Comparison of ENCODE assay signal across 10 mouse cellular contexts in the genomic region with DNA sequence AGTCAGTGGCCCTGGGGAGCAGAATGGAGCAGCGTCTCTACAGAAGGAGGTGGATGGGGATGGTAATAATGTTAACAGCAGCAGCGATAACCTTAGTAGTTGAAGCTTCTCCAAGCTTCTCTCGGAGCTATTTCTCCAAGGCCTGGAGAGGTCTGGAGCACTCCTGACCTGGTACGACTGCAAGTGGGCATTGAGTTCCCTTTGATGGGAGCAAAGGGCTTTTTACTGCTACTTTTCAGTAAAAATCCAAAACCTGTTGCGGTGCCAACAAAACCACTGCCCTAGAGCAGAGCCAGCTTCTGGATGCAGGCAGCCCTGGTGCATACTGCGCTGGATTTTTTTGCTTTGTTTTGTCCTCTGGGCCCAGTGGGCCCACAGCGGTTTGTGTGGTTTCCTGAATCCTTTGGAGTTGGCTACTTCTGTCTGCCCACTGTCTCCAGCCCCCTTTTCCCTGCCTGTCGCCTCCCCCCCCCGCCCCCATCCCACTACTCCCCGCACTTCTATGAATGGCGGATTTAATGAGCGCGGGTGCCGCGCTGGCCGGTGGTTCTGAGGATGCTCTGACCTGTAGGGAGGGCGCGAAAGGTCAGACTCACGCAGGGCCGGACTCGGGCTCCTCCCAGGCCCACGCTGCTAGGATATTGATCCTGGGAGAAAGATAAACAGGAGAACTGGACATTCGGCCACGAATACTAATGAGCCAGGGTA. TPM values are rescaled to one million over a fixed set of nuclear protein-coding genes. Genes with fewer than 3 reads are reported as not detected.
DNase-seq lines count a peak whose midpoint lies in the region; ATAC-seq and TF ChIP-seq lines count a peak whose summit lies in the region.
"Had no signal": no experiment of that assay in that cellular context is flagged by ENCODE, and none has a peak within 500 bp of the region (broad histone marks: within the 10 kb centered on the region; RNA-seq: fewer than 3 reads in every experiment).

No protein-coding gene starts in this region.

- 1% methylated on average over 24 of the region's 24 CpGs for WGBS in cerebellum, adult 2 months
- WGBS in hindbrain, embryonic 13.5 days = 1% methylated on average over 24 of the region's 24 CpGs
- 3% methylated on average over 22 of the region's 24 CpGs for WGBS in midbrain, embryonic 15.5 days

- DNase-seq in cerebellum, adult 2 months = peak; percentile 74 to 76
- peak; percentile 50 for DNase-seq in embryo, embryonic 10 days (ENCODE audit: low spot score)
- DNase-seq in right cerebral cortex, postnatal 10 days (ENCODE audit: low spot score in 2 of 2) = no peak
- no peak for DNase-seq in right cerebral cortex, postnatal 25 days
- DNase-seq in kidney, adult 8-10 months = no peak
- DNase-seq in right cerebral cortex, postnatal 36 days (ENCODE audit: low spot score in 2 of 2) = no peak

- H3K4me3 ChIP-seq in cerebellum, adult 2 months (replicated peaks; ENCODE audit: insufficient read depth, low read depth, low read length) = peak overlapping the region; percentile 97
- peak overlapping the region; percentile 23; the same call in 1 of the 2 replicates for H3K4me3 ChIP-seq in hindbrain, embryonic 13.5 days
- no peak overlapping the region for H3K4me3 ChIP-seq in midbrain, embryonic 15.5 days

- no peaks in the 10 kb centered on the region for H3K9me3 ChIP-seq in hindbrain, embryonic 13.5 days
- H3K9me3 ChIP-seq in midbrain, embryonic 15.5 days = no peaks in the 10 kb centered on the region

- peak overlapping the region; percentile 16 for H3K9ac ChIP-seq in hindbrain, embryonic 13.5 days
- 0 out of 2 replicates have a peak overlapping the region, but pooled peaks have one; percentile 1 for H3K9ac ChIP-seq in midbrain, embryonic 15.5 days

- TF ChIP-seq POLR2A in cerebellum, adult 2 months (IDR thresholded peaks at IDR 0.05; ENCODE audit: borderline replicate concordance, insufficient read depth, low read length) = 0 out of 2 replicates have a peak, but pooled peaks have one; percentile 19

- no peaks in the 10 kb centered on the region for H3K36me3 ChIP-seq in hindbrain, embryonic 13.5 days
- H3K36me3 ChIP-seq in midbrain, embryonic 15.5 days (replicated peaks) = no peaks in the 10 kb centered on the region

- TF ChIP-seq CTCF in cerebellum, adult 2 months (IDR thresholded peaks at IDR 0.05; ENCODE audit: borderline replicate concordance, insufficient read depth, low read depth, low read length) = no peak

- peak overlapping the region; percentile 100 for H3K27ac ChIP-seq in cerebellum, adult 2 months (ENCODE audit: insufficient read depth, low read length)
- peak overlapping the region; percentile 41 for H3K27ac ChIP-seq in hindbrain, embryonic 13.5 days
- H3K27ac ChIP-seq in midbrain, embryonic 15.5 days = peak overlapping the region; percentile 55; the same call in 1 of the 2 replicates

- H3K4me2 ChIP-seq in hindbrain, embryonic 13.5 days = peak overlapping the region; percentile 52
- H3K4me2 ChIP-seq in midbrain, embryonic 15.5 days = peak overlapping the region; percentile 45

- H3K4me1 ChIP-seq in cerebellum, adult 2 months (ENCODE audit: control insufficient read depth, insufficient read depth, low read length) = no peaks in the 10 kb centered on the region
- peaks cover 14% of the 10 kb centered on the region for H3K4me1 ChIP-seq in hindbrain, embryonic 13.5 days (replicated peaks)
- no peaks in the 10 kb centered on the region for H3K4me1 ChIP-seq in midbrain, embryonic 15.5 days

- H3K27me3 ChIP-seq in cerebellum, adult 2 months (ENCODE audit: control insufficient read depth, insufficient read depth, low read length) = no peaks in the 10 kb centered on the region
- H3K27me3 ChIP-seq in hindbrain, embryonic 13.5 days = peaks cover 84% of the 10 kb centered on the region
- peaks cover 59% of the 10 kb centered on the region for H3K27me3 ChIP-seq in midbrain, embryonic 15.5 days (replicated peaks)
- H3K27me3 ChIP-seq: Patski had no signal

- ATAC-seq in hindbrain, embryonic 13.5 days (ENCODE audit: low FRiP score) = no peak
- ATAC-seq in midbrain, embryonic 15.5 days (replicated peaks) = peak; percentile 35; the same call in 1 of the 2 replicates
- ATAC-seq: intestine, postnatal 0 days; Patski had no signal

RNA-seq across cellular contexts. Expression of gene Gm10837, which starts 5.4 kb away (rescaled TPM):
- 2.7 TPM in 2 replicates for polyA plus RNA-seq in cerebellum, adult 2 months (2012; rRNA removed)
- 0.41 and 0.74 TPM in 2 replicates for polyA plus RNA-seq in hindbrain, embryonic 13.5 days (2015; fragmentation: Nextera tagmentation; extraction: Ambion mirVana)
- 0.51 and 0.77 TPM in 2 replicates for polyA plus RNA-seq in midbrain, embryonic 15.5 days (2015; fragmentation: Nextera tagmentation; extraction: Ambion mirVana)
- polyA plus RNA-seq: intestine, postnatal 0 days; Patski had no signal

RNA-seq across cellular contexts. Expression of gene Zic2, which starts 9.8 kb away (rescaled TPM):
- polyA plus RNA-seq in cerebellum, adult 2 months (2012; rRNA removed) = 157 and 186 TPM in 2 replicates
- 9.3 and 13.7 TPM in 2 replicates for polyA plus RNA-seq in hindbrain, embryonic 13.5 days (2015; fragmentation: Nextera tagmentation; extraction: Ambion mirVana)
- 9.6 and 9.9 TPM in 2 replicates for polyA plus RNA-seq in midbrain, embryonic 15.5 days (2015; fragmentation: Nextera tagmentation; extraction: Ambion mirVana)
- polyA plus RNA-seq: intestine, postnatal 0 days had no signal

RNA-seq across cellular contexts. Expression of gene Zic5, which starts 19.5 kb away (rescaled TPM):
- polyA plus RNA-seq in cerebellum, adult 2 months (2012; rRNA removed) = 27.5 and 30.4 TPM in 2 replicates
- 10.9 and 13.9 TPM in 2 replicates for polyA plus RNA-seq in hindbrain, embryonic 13.5 days (2015; fragmentation: Nextera tagmentation; extraction: Ambion mirVana)
- polyA plus RNA-seq in midbrain, embryonic 15.5 days (2015; fragmentation: Nextera tagmentation; extraction: Ambion mirVana) = 13.0 and 14.0 TPM in 2 replicates
- polyA plus RNA-seq: intestine, postnatal 0 days had no signal

RNA-seq across cellular contexts. Expression of gene Gm5089, which starts 34.1 kb away (rescaled TPM):
- polyA plus RNA-seq in cerebellum, adult 2 months (2012; rRNA removed) = 0.49 TPM in 2 replicates
- polyA plus RNA-seq in hindbrain, embryonic 13.5 days (2015; fragmentation: Nextera tagmentation; extraction: Ambion mirVana) = 1.8 and 3.0 TPM in 2 replicates
- 0.91 and 1.1 TPM in 2 replicates for polyA plus RNA-seq in midbrain, embryonic 15.5 days (2015; fragmentation: Nextera tagmentation; extraction: Ambion mirVana)
- polyA plus RNA-seq: intestine, postnatal 0 days; Patski had no signal

RNA-seq across cellular contexts. Expression of gene Pcca, which starts 49.1 kb away (rescaled TPM):
- 68.3 and 84.5 TPM in 2 replicates for polyA plus RNA-seq in cerebellum, adult 2 months (2012; rRNA removed)
- polyA plus RNA-seq in hindbrain, embryonic 13.5 days (2015; fragmentation: Nextera tagmentation; extraction: Ambion mirVana) = 26.7 and 29.7 TPM in 2 replicates
- 26.7 and 27.0 TPM in 2 replicates for polyA plus RNA-seq in midbrain, embryonic 15.5 days (2015; fragmentation: Nextera tagmentation; extraction: Ambion mirVana)

Comparison
In these comparisons a context has a peak if more than half of its experiments do, and no peak if none do; other contexts are left out.
1. DNase-seq: peak in cerebellum, adult 2 months (2 of 2) and embryo, embryonic 10 days (single experiment); none in right cerebral cortex, postnatal 10 days (0 of 2), right cerebral cortex, postnatal 25 days (single experiment), kidney, adult 8-10 months (0 of 2) and right cerebral cortex, postnatal 36 days (0 of 2).
2. H3K27ac ChIP-seq: peak in every context shown above with its lines; median percentile 100 in cerebellum, adult 2 months; 55 in midbrain, embryonic 15.5 days; 41 in hindbrain, embryonic 13.5 days.
3. RNA of gene Zic2, which starts 9.8 kb away (polyA plus RNA-seq): 157 to 186 TPM in cerebellum, adult 2 months; 9.3 to 13.7 TPM in hindbrain, embryonic 13.5 days and 9.6 to 9.9 TPM in midbrain, embryonic 15.5 days; every median in the first group is over 10 times any median in the second.